Mouse (Mus musculus) large intestine, adult 2 months (tissue): ENCODE measurements around the gene Ttc28. TPM values are rescaled to one million over a fixed set of nuclear protein-coding genes. Genes with fewer than 3 reads are reported as not detected.

Experiments used
- DNase-seq: peaks from one replicate; pipeline ENCODE4 v3.0.0-alpha.2; 2012; ENCODE audit warnings: low read depth, low spot score
- WGBS: fragments of 180-500 bp; shearing (Covaris S2); methylation state at CpG from one replicate; pipeline ENCODE4 v1.1.7; 2018; 5-methylcytosine and 5-hydroxymethylcytosine counted together
- polyA plus RNA-seq: library from polyadenylated mRNA; depleted of rRNA; stranded (reverse); fragments of >200 nt; gene quantifications from 2 replicates; pipeline ENCODE4 v1.2.3, GENCODE M21; 2012

Ttc28 gene
- polyA plus RNA-seq, 1 experiment, result 1.1 TPM

DNA sequence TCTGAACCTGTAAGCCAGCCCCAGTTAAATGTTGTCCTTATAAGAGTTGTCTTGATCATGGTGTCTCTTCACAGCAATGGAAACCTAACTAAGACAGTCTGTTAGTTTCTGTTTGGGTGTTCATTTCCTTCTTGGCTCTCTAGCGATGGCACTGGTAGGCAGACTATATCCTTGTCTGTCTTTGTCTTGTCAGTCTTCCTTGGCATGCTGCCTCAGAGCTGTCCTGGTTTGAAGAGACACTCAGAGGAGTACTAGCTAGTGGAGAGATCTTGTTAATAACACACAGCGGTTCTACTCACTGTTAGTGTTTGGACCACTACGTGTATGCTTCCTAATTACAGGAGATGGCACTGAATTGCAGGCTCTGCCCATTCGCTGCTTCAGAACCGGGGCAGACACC lies 189.9 kb downstream of the Ttc28 start:
- no peak for DNase-seq
- 85% methylated on average over 5 of the region's 5 CpGs for WGBS

DNA sequence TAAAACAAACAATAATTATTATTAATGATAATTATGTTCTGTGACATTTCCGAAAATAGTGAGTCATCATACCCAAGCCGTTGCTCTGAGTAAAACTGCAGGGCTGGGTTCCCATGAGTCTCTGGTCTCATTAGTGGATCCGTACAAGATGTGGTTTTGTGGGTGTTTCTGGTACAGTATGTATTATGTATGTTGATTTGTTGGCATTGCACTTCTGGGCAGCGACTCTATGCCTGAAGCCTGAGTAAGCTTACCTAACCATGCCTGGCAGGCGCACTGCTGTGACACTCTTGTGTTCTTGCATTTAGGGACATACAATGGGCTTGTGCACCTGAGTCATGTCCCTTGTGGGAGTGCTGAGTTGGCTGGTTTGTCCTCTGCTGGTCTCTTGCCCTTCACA lies 190.3 kb downstream of the Ttc28 start:
- 84% methylated on average over 5 of the region's 5 CpGs for WGBS
- DNase-seq, result no peak

GRCm38 (mm10) chr5:111070361-111070760 lies 190.8 kb downstream of the Ttc28 start:
- DNase-seq, result no peak

GRCm38 (mm10) chr5:111073316-111073736 lies 193.7 kb downstream of the Ttc28 start:
- DNase-seq, result no peak
- WGBS, result 57% methylated on average over 6 of the region's 6 CpGs

More at GRCm38 (mm10) chr5:111070361-111070760, 190.8 kb downstream of the Ttc28 start:
- 69% methylated on average over 6 of the region's 6 CpGs for WGBS

DNA sequence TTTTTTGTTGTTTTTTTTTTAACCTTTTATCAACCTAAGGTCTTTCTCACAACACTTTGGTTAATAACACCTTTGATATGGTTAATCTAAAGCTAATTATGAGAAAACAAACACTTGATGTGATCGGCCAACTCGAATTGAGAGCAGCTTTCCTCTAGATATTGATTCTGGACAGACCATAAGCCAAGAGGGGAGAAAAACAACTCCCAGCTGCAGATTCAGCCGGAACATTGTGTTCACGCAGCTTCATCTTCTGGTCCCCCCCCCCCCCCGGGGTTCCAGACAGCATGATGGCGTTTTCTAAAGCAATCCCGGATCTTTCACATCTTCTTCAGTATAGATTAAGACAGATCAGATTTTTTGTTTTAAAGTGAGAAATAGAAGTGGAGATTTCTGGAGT lies 194.4 kb downstream of the Ttc28 start:
- WGBS, result 60% methylated on average over 7 of the region's 7 CpGs
- DNase-seq, result no peak

- no peak for DNase-seq
- WGBS, result 55% methylated on average over 5 of the region's 5 CpGs
These were observed 196.2 kb downstream of the Ttc28 start for GRCm38 (mm10) chr5:111075841-111076240.

GRCm38 (mm10) chr5:111077261-111077660 lies 197.7 kb downstream of the Ttc28 start:
- 77% methylated on average over 9 of the region's 9 CpGs for WGBS
- no peak for DNase-seq

GRCm38 (mm10) chr5:111080601-111081000 lies 201.0 kb downstream of the Ttc28 start:
- no peak for DNase-seq
- 83% methylated on average over 5 of the region's 5 CpGs for WGBS

GRCm38 (mm10) chr5:111085849-111086248 lies 206.2 kb downstream of the Ttc28 start:
- no peak for DNase-seq
- WGBS, result 85% methylated on average over 4 of the region's 4 CpGs

GRCm38 (mm10) chr5:111096750-111097149 lies 217.1 kb downstream of the Ttc28 start:
- 64% methylated on average over 5 of the region's 5 CpGs for WGBS
- no peak for DNase-seq

DNA sequence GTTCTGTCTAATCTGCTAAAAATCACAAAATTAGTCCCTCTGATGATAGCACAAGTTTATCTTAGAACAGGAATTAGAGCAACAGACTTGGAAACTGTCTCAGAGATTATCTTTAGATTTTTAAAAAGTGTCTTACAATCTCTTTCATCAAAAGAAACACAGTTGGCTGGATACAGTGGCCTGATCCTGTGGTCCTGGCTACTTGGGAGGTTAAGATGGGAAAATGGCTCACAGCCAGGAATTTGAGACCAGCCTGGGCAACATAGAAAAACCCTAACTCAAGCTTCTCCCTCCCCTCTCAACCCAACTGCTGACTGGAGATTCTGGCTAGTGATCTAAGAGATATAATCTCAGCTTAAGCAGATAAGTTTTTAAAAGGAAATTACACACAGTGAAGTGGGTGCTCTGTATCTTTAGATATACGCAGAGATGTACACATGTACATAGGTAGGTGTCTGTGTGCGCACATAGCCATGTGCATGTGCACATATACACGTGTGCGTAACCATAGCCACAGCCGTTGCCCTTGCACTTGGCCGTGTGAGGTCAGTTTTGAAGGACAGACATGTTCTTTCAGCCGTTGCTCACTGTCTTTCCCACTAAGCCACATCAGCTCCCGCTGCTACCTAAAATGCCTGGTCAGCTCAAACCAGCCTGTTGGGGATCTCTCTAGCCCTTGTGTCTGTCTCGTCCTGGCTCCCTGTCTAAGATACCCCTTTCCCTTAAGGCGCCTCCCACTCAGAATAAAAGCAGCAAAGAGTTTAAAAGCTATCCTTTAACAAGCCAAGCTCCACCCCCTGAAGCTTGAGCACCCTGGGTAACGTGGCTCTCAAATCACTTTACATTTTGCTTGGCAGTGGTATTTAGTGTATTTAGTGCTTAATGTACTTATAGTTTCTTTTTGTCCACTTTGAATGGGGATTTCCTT lies 217.9 kb downstream of the Ttc28 start:
- 82% methylated on average over 11 of the region's 11 CpGs for WGBS
- no peak for DNase-seq

GRCm38 (mm10) chr5:111098516-111099274 lies 219.1 kb downstream of the Ttc28 start:
- WGBS, result 45% methylated on average over 7 of the region's 7 CpGs
- no peak for DNase-seq

DNA sequence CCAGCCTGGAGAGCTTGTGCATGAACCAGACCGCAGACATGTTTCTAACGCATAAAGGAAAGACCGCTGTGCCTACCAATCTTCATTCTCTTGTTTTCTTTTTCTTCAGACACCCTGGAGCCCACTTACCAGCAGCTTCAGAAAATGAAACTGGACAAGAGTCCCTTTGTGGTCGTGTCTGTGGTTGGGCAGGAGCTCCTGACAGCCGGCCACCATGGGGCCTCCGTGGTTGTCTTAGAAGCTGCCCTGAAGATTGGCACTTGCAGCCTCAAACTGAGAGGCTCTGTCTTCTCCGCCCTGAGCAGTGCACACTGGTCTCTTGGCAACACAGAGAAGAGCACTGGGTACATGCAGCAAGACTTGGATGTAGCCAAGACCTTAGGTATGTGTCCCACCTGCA lies 221.0 kb downstream of the Ttc28 start:
- WGBS, result 85% methylated on average over 7 of the region's 7 CpGs
- no peak for DNase-seq

GRCm38 (mm10) chr5:111101383-111101932 lies 221.9 kb downstream of the Ttc28 start:
- 74% methylated on average over 6 of the region's 6 CpGs for WGBS
- no peak for DNase-seq

GRCm38 (mm10) chr5:111104801-111105200 lies 225.2 kb downstream of the Ttc28 start:
- WGBS, result 89% methylated on average over 7 of the region's 7 CpGs
- DNase-seq, result no peak

- no peak for DNase-seq
- 69% methylated on average over 6 of the region's 6 CpGs for WGBS
These were observed 231.8 kb downstream of the Ttc28 start for GRCm38 (mm10) chr5:111111378-111111777.

DNA sequence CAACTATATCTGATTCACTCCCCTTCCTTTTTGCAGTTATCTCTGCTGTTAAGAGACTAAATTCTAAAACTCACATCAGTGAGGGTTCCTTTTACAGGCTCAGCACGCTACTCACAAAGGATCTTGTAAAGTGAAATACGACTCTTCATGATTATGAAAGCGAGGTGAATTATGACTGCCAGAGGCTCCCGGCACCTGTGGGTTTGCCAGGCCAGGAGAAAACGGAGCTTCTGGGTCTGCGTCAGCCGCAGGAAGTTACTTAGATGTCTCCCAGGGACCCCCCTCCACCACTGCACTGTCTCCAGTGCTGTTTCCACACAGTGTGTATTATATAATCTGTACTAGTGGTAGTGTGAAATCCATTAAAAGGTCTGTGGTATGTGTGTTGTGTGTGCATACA lies 233.6 kb downstream of the Ttc28 start:
- no peak for DNase-seq
- 44% methylated on average over 7 of the region's 7 CpGs for WGBS

DNA sequence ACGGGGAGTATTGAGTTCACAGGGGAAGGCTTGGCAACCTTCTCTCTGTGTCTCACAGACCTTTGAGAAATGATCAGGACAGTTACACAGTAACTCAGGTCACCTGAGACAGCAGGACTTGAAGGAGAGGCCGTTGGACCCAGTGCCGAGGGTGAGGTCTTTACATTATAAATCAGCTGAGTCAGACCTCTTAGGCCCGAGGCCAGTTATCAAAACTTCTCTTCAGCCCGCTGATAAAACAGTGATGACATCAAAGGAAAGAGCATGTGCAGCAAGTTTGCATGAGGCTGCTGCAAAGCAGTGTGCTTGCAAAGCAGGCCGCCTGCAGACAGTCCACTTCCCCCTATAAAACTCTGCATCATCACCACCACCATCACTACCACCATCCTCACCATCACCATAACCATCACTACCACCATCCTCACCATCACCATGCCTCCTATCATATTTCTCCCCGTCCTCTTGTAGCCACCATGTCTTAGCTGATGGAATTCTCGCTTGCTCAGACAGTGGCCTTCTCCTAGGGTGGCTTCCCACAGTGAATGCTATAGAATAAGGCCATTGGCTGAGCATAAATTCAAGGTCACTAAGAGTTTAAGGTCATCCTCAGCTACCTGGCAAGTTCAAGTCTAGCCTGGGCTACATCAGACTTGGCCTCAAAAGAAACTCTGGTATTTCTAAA lies 234.2 kb downstream of the Ttc28 start:
- 36% methylated on average over 8 of the region's 8 CpGs for WGBS
- DNase-seq, result no peak

DNA sequence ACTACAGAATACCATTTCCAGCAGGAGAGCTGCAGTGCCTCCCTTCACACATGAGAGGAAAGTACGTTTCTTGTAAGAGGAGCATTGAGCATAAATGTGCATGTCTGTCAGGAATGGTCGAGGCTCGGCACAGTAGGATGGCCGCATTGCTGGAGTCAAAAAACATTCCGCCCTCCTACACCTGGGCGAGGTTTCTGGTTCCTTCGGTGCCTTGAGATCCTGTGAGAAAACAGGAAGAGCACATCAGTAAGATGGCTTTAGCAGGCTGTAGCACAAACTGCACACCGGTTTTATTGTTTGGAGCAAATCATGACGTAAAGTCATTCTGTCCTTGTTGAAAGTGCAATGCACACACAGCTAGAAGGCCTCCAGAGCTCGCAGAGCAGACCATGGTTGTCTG lies 235.0 kb downstream of the Ttc28 start:
- DNase-seq, result no peak
- WGBS, result 72% methylated on average over 10 of the region's 10 CpGs
